Mouse (Mus musculus) stomach, postnatal 0 days (tissue): Measurements from ENCODE around the gene Agbl4.

Experiments used
- CTCF ChIP-seq: IDR thresholded peaks from 2 replicates; pipeline ENCODE4 v1.5.1; 2016; ENCODE audit warnings: antibody characterized with exemption, low read depth, mild to moderate bottlenecking, moderate library complexity
- EP300 ChIP-seq: optimal IDR thresholded peaks from 2 replicates; pipeline ENCODE3; 2016; ENCODE audit warnings: antibody characterized with exemption

GRCm38 (mm10) chr4:111555426-111555825, 1158.0 kb downstream of the Agbl4 start:
- TF ChIP-seq CTCF: no peak
- TF ChIP-seq EP300: no peak
